ENCODE assay signal across 16 mouse cellular contexts in genomic region chr8:80328676-80329075, GRCm38 (mm10).
"Had no signal": no experiment of that assay in that cellular context is flagged by ENCODE, and none has a peak within 500 bp of the region (broad histone marks: within the 10 kb centered on the region; RNA-seq: fewer than 3 reads in every experiment).

No protein-coding gene starts in this region.

- H3K9ac ChIP-seq: liver, postnatal 0 days; lung, embryonic 15.5 days; midbrain, embryonic 13.5 days; midbrain, embryonic 15.5 days; neural tube, embryonic 12.5 days had no signal

- H3K4me2 ChIP-seq: lung, embryonic 15.5 days; midbrain, embryonic 11.5 days; midbrain, embryonic 13.5 days; midbrain, embryonic 15.5 days; neural tube, embryonic 12.5 days had no signal

- H3K27ac ChIP-seq: lung, embryonic 15.5 days; macrophage; midbrain, embryonic 13.5 days; midbrain, embryonic 15.5 days; neural tube, embryonic 12.5 days had no signal

- DNase-seq: liver, postnatal 0 days; lung, adult 2 months; lung, postnatal 14 days; lung, postnatal 36 days; right cerebral cortex, postnatal 14 days; thymus, adult 18-20 months; thymus, postnatal 14 days; thymus, postnatal 36 days had no signal

- H3K4me1 ChIP-seq: megakaryocyte, embryonic 14.5 days; midbrain, embryonic 13.5 days; midbrain, embryonic 15.5 days; neural tube, embryonic 12.5 days had no signal

- H3K4me3 ChIP-seq: lung, embryonic 15.5 days; megakaryocyte, embryonic 14.5 days; midbrain, embryonic 13.5 days; midbrain, embryonic 15.5 days; neural tube, embryonic 12.5 days had no signal

- H3K9me3 ChIP-seq: lung, embryonic 15.5 days; megakaryocyte, embryonic 14.5 days; midbrain, embryonic 13.5 days; midbrain, embryonic 15.5 days; neural tube, embryonic 12.5 days had no signal

- ATAC-seq: liver, postnatal 0 days; lung, postnatal 0 days; midbrain, embryonic 13.5 days; midbrain, embryonic 15.5 days had no signal

- H3K36me3 ChIP-seq: lung, embryonic 15.5 days; midbrain, embryonic 13.5 days; midbrain, embryonic 15.5 days; neural tube, embryonic 12.5 days had no signal

- H3K27me3 ChIP-seq: lung, embryonic 15.5 days; megakaryocyte, embryonic 14.5 days; midbrain, embryonic 13.5 days; midbrain, embryonic 15.5 days; neural tube, embryonic 12.5 days had no signal
